Mouse (Mus musculus) hindbrain, embryonic 16.5 days (tissue): ENCODE data around the gene Srgap1. TPM values are rescaled to one million over a fixed set of nuclear protein-coding genes. Genes with fewer than 3 reads are reported as not detected.

Experiments used
- ATAC-seq: fragments of 200-750 bp; cut with Nextera tagmentation; 2 replicates; pipeline ENCODE4 v1.8.0; 2017; ENCODE audit warnings: moderate TSS enrichment, moderate library complexity
- H3K27ac ChIP-seq: fragments of 300-500 bp; sonication (generic); 2 replicates; pipeline ENCODE4 v1.5.1; 2014; ENCODE audit warnings: low read depth, mild to moderate bottlenecking, control low read depth, low read length, moderate library complexity
- H3K27me3 ChIP-seq: fragments of 300-500 bp; sonication (generic); replicated peaks from 2 replicates; pipeline ENCODE4 v1.6.1; 2014; ENCODE audit warnings: low read length; ENCODE audit not compliant: control insufficient read depth, insufficient read depth
- H3K36me3 ChIP-seq: fragments of 300-500 bp; sonication (generic); 2 replicates; pipeline ENCODE4 v1.6.1; 2014; ENCODE audit warnings: mild to moderate bottlenecking, low read length, moderate library complexity, mixed read lengths; ENCODE audit not compliant: control insufficient read depth, insufficient read depth
- H3K4me1 ChIP-seq: fragments of 300-500 bp; sonication (generic); 2 replicates; pipeline ENCODE4 v1.6.1; 2014; ENCODE audit warnings: low read depth, low read length; ENCODE audit not compliant: control insufficient read depth, insufficient read depth
- H3K4me2 ChIP-seq: fragments of 300-500 bp; sonication (generic); 2 replicates; pipeline ENCODE4 v1.6.1; 2014; ENCODE audit warnings: mild to moderate bottlenecking, low read length, control low read depth, moderate library complexity
- H3K4me3 ChIP-seq: fragments of 300-500 bp; sonication (generic); 2 replicates; pipeline ENCODE4 v1.5.1; 2014; ENCODE audit warnings: mild to moderate bottlenecking, low read length, control low read depth, moderate library complexity
- H3K9ac ChIP-seq: fragments of 300-500 bp; sonication (generic); 2 replicates; pipeline ENCODE4 v1.6.1; 2014; ENCODE audit warnings: low read depth, mild to moderate bottlenecking, control low read depth, low read length, moderate library complexity
- H3K9me3 ChIP-seq: fragments of 300-500 bp; sonication (generic); 2 replicates; pipeline ENCODE4 v1.6.1; 2014; ENCODE audit warnings: mild to moderate bottlenecking, low read length, moderate library complexity; ENCODE audit not compliant: control insufficient read depth
- WGBS: fragments of 180-500 bp; shearing (Covaris S2); extraction: QIAGEN DNeasy Blood & Tissue Kit; methylation state at CpG from one replicate; pipeline ENCODE4 v1.1.7; 2014; 5-methylcytosine and 5-hydroxymethylcytosine counted together
- polyA plus RNA-seq: library from polyadenylated mRNA; unstranded; fragments of >200 nt; fragmentation: Nextera tagmentation; extraction: Ambion mirVana; gene quantifications from 2 replicates; pipeline ENCODE4 v1.2.1, GENCODE M21; 2015

The Srgap1 gene
- polyA plus RNA-seq, 1 experiment from 2014 or later, result 29.2 TPM

- H3K9ac ChIP-seq, result no peak overlapping the region
- WGBS, result 97% methylated on average over 3 of the region's 3 CpGs
- ATAC-seq, result no peak
Measured at GRCm38 (mm10) chr10:121868255-121868654, 178.9 kb downstream of the Srgap1 start.

DNA sequence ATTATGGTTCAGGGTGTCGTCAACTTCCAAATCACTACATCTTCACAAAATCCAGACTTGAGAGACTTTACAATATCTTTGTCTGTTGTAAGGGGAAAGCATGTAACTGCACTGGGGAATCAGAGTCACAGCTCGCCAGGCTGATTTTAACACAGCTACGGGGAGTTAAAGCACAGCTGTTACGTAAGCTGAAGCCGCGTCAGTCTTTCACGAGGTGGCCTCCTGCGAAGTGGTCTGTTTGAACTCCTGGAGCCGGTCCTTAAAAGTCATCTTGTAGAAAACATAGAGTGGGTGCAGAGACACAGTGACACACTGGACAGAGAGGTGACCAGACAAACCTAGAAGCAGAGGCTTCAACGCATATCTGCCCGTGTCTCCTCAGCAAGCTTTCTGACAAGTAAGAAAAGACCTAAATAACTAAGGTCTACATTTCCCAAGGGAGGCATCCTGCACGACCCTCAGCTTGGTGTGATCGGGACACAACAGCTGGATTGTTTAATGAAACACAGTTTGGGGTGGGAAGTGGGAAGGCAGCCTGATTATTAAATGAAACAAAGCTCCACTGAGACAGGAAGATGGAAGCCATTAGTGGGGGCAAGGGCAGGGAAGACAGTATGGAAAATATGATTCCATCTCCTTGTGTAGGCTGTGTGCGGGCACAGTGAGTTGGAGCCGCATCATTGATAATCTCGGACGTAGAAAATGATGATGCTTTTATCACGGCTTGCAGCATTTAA is 181.4 kb downstream of the Srgap1 start:
- no peaks in the 10 kb centered on the region for H3K9me3 ChIP-seq
- WGBS, result 55% methylated on average over 18 of the region's 18 CpGs
- no peak overlapping the region for H3K9ac ChIP-seq
- no peaks in the 10 kb centered on the region for H3K27me3 ChIP-seq
- peaks cover 8% of the 10 kb centered on the region for H3K4me1 ChIP-seq
- H3K36me3 ChIP-seq, result peaks cover 16% of the 10 kb centered on the region
- H3K27ac ChIP-seq, result no peak overlapping the region
- ATAC-seq, result no peak
- H3K4me2 ChIP-seq, result no peak overlapping the region
- no peak overlapping the region for H3K4me3 ChIP-seq

More at GRCm38 (mm10) chr10:121868255-121868654, 178.9 kb downstream of the Srgap1 start:
- Histone ChIP-seq H3K27me3 (no peaks in the 10 kb centered on the region), H3K36me3 (peaks cover 16% of the 10 kb centered on the region), H3K9me3 (no peaks in the 10 kb centered on the region), H3K27ac (no peak overlapping the region), H3K4me1 (peaks cover 6% of the 10 kb centered on the region), H3K4me2 (no peak overlapping the region), H3K4me3 (no peak overlapping the region)

DNA sequence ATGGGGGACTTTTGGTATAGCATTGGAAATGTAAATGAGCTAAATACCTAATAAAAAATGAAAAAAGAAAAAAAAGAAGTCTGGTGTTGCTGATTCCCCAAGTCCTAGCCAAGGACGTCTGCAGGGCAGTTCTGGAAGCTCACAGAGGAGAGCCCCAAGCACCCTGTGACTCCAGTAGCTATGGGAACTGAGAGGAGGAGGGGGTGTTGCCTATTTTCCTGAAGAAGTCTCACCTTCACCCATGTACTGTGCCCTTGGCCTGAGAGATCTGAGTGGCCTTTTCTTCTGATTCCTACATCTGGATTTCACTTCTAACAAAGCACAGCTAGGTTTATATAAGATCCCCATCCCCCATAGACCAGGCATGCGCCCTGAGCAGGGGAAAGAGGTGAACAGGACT is 186.2 kb downstream of the Srgap1 start:
- Histone ChIP-seq H3K9ac (no peak overlapping the region), H3K4me2 (no peak overlapping the region), H3K9me3 (no peaks in the 10 kb centered on the region), H3K36me3 (no peaks in the 10 kb centered on the region), H3K27ac (no peak overlapping the region), H3K4me3 (no peak overlapping the region), H3K4me1 (peaks cover 18% of the 10 kb centered on the region), H3K27me3 (no peaks in the 10 kb centered on the region)
- peak; percentile 37; the same call in 1 of the 2 replicates for ATAC-seq
- WGBS, result 52% methylated on average over 2 of the region's 2 CpGs

DNA sequence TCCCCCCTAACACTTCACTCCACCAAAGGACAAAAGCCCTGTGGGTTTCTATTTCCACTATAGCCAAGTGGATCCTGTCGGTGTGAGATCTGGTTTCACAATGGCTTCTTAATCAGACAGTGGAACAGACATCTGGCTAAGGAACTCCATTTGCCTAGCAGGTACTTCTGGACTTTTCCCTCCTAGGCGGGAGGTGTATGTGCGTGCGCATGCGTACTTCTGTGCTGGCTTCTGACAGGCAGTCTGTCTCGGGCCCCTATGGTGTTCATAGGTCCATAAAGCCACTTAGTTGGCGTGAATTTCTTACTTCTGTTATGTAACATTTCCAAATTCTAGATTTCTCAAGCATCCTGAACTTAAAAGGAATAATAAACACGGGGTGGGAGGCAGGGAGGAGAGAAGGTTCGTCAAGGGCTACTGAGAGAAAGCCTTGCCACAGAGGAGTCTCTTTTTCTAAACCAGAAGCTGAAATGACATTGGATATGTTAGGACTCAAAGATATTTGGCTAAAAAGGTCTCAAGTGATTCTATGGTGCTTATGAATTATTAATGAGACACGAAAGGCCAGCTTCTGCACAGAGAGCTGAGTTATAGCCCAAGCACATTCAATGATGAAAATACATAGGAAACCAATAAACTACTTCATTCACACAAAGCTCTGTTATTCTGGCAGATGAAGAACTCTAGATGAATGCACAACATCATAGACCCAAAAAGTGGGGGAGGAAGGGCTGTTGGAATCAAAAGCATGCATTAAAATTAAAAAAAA is 187.1 kb downstream of the Srgap1 start:
- H3K4me1 ChIP-seq, result peaks cover 14% of the 10 kb centered on the region
- no peaks in the 10 kb centered on the region for H3K9me3 ChIP-seq
- WGBS, result 61% methylated on average over 10 of the region's 10 CpGs
- H3K9ac ChIP-seq, result no peak overlapping the region
- no peak overlapping the region for H3K4me2 ChIP-seq
- no peak for ATAC-seq
- H3K36me3 ChIP-seq, result no peaks in the 10 kb centered on the region
- no peak overlapping the region for H3K27ac ChIP-seq
- no peak overlapping the region for H3K4me3 ChIP-seq
- no peaks in the 10 kb centered on the region for H3K27me3 ChIP-seq

- Histone ChIP-seq H3K4me1 (peaks cover 14% of the 10 kb centered on the region), H3K36me3 (peaks cover 3% of the 10 kb centered on the region; the same call in 1 of the 2 replicates), H3K27me3 (no peaks in the 10 kb centered on the region), H3K27ac (no peak overlapping the region), H3K4me3 (no peak overlapping the region), H3K9ac (no peak overlapping the region), H3K9me3 (no peaks in the 10 kb centered on the region), H3K4me2 (no peak overlapping the region)
- WGBS, result 73% methylated on average over 2 of the region's 2 CpGs
- no peak for ATAC-seq
Measured at GRCm38 (mm10) chr10:121858911-121859310, 188.2 kb downstream of the Srgap1 start.

GRCm38 (mm10) chr10:121858086-121858485 is 189.0 kb downstream of the Srgap1 start:
- Histone ChIP-seq H3K27me3 (no peaks in the 10 kb centered on the region), H3K9me3 (no peaks in the 10 kb centered on the region), H3K9ac (no peak overlapping the region), H3K4me3 (no peak overlapping the region), H3K36me3 (peaks cover 5% of the 10 kb centered on the region; the same call in 1 of the 2 replicates), H3K27ac (no peak overlapping the region), H3K4me2 (no peak overlapping the region), H3K4me1 (peaks cover 14% of the 10 kb centered on the region)
- WGBS, result 88% methylated on average over 1 of the region's 1 CpGs
- ATAC-seq, result no peak

DNA sequence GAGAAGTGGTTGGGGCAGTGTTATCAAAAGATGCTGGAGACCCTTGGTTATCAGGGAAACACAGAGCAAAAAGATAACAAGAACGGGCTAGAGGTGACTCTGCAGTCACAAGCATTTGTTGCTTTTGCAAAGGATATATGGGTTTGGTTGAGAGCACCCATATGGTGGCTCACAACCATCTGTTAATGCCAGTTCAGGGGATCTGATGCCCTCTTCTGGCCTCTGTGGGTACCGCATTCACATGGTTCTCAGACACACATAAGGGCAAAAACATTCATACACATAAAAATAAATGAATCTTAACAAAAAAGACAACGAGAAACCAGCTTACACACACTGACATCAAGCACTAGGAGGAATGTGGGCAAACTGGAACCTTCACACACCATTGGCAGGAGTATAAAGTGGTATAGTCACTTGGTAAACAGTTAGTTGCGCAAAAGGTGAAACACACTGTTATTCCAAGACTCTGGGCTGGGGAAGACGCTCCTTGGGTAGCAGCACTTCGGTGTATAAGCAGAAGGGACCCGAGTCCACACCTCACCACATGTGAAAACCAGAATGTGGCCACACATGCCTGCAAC is 191.2 kb downstream of the Srgap1 start:
- H3K27ac ChIP-seq, result no peak overlapping the region
- H3K27me3 ChIP-seq, result no peaks in the 10 kb centered on the region
- no peak overlapping the region for H3K9ac ChIP-seq
- no peak overlapping the region for H3K4me3 ChIP-seq
- peaks cover 11% of the 10 kb centered on the region; the same call in 1 of the 2 replicates for H3K36me3 ChIP-seq
- H3K4me2 ChIP-seq, result no peak overlapping the region
- ATAC-seq, result no peak
- peaks cover 11% of the 10 kb centered on the region for H3K4me1 ChIP-seq
- H3K9me3 ChIP-seq, result no peaks in the 10 kb centered on the region
- 86% methylated on average over 7 of the region's 7 CpGs for WGBS

- peaks cover 11% of the 10 kb centered on the region for H3K36me3 ChIP-seq
- H3K4me3 ChIP-seq, result no peak overlapping the region
- 43% methylated on average over 14 of the region's 14 CpGs for WGBS
Measured at GRCm38 (mm10) chr10:121853385-121853808, 193.7 kb downstream of the Srgap1 start.

GRCm38 (mm10) chr10:121849496-121849895 is 197.6 kb downstream of the Srgap1 start:
- Histone ChIP-seq H3K36me3 (peaks cover 11% of the 10 kb centered on the region), H3K4me3 (no peak overlapping the region), H3K9ac (no peak overlapping the region), H3K4me2 (no peak overlapping the region), H3K9me3 (no peaks in the 10 kb centered on the region), H3K27ac (no peak overlapping the region), H3K4me1 (no peaks in the 10 kb centered on the region), H3K27me3 (no peaks in the 10 kb centered on the region)
- ATAC-seq, result no peak
- WGBS, result 75% methylated on average over 2 of the region's 2 CpGs

More at GRCm38 (mm10) chr10:121853385-121853808, 193.7 kb downstream of the Srgap1 start:
- no peak for ATAC-seq
- Histone ChIP-seq H3K9ac (no peak overlapping the region), H3K27me3 (no peaks in the 10 kb centered on the region), H3K4me2 (no peak overlapping the region), H3K4me1 (no peaks in the 10 kb centered on the region), H3K27ac (no peak overlapping the region), H3K9me3 (no peaks in the 10 kb centered on the region)
